Mouse (Mus musculus) adrenal gland, adult 10 weeks (tissue): ENCODE results near the gene C1qtnf2. TPM values are rescaled to one million over a fixed set of nuclear protein-coding genes. Genes with fewer than 3 reads are reported as not detected.

Experiments used
- polyA plus RNA-seq: library from polyadenylated mRNA; stranded (reverse); fragments of 350-450 nt; fragmentation: Illumina TruSeq; extraction: RNeasy Lipid Tissue Mini Kit (QIAGEN cat#74804); gene quantifications from one replicate; pipeline ENCODE4 v1.2.3, GENCODE M21; 2014; ENCODE audit warnings: low read depth, low replicate concordance

Gene C1qtnf2
- polyA plus RNA-seq, result 0.52 TPM

GRCm38 (mm10) chr11:43474225-43474774 is at the start of gene C1qtnf2:
Gene C1qtnf2 (plus strand): TSS chr11:43474276.

GRCm38 (mm10) chr11:43425824-43426413 is 48.2 kb upstream of the C1qtnf2 start, which contains the start of gene Pttg1:
Gene Pttg1 (minus strand): TSS chr11:43426251.

GRCm38 (mm10) chr11:43433254-43434023 is 40.6 kb upstream of the C1qtnf2 start, which contains the start of gene Slu7:
Gene Slu7 (plus strand): TSS chr11:43433744.

DNA sequence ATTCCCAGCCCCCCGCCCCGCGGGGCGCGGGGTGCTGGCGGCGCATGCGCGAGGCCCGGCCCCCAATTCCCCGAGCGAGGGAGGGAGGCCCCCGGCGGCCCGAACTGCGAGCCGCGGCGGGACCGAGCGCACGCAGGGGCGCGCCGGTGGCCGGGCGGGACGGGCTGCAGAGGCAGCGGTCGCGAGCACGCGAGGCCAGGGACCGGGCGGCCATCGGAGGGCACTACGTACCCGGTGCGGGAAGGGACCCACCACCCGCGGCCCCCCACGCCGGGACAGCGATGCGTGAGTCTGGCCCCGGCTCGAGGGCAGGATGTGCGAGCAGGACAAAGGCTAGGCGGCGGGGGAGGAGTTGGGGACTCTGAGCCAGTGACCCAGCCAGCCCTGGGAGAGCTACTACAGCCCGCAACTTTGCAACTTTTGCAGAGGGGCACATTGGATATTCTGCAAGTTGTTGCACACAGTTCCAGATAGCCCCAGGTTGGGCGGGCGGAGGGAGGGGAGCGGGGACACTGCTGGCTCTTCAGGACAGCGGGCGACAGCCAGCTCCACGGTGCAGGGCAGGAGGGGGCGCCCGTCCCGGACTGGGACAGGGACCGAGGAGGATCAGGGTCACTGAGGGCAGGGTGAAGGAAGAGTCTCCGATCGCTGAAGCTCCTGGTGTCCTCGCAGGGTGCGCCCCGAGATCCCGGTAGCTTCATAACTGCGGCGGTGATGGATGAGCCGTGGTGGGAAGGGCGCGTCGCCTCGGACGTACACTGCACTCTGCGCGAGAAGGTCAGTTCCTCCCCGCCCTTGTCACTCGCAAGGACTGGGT is 54.8 kb downstream of the C1qtnf2 start, which contains the start of gene Ccnjl:
Ccnjl (plus strand) TSS at position 102 of the 817 bp plus-strand sequence.

Other genes starting within 250 kb of the C1qtnf2 start
- gene Pttg1, start 48.0 kb upstream of the C1qtnf2 start, polyA plus RNA-seq, result 66.2 TPM
- gene Slu7, start 40.5 kb upstream of the C1qtnf2 start, polyA plus RNA-seq, result 129 TPM
- 1.3 TPM for gene Ccnjl, start 54.5 kb downstream of the C1qtnf2 start, polyA plus RNA-seq
- gene 4933415A04Rik, start 112.8 kb downstream of the C1qtnf2 start, polyA plus RNA-seq, result not detected
- not detected for gene Fabp6, start 127.3 kb downstream of the C1qtnf2 start, polyA plus RNA-seq
- 28.4 TPM for gene Pwwp2a, start 207.7 kb downstream of the C1qtnf2 start, polyA plus RNA-seq